Mouse (Mus musculus): ENCODE measurements around the gene Cgnl1.

GRCm38 (mm10) chr9:71660540-71660939, 110.9 kb downstream of the Cgnl1 start:
- no peak for TF ChIP-seq POLR2A (IDR thresholded peaks at IDR 0.05; ENCODE audit: low read depth, low read length)
- TF ChIP-seq CTCF (IDR thresholded peaks at IDR 0.05; ENCODE audit: borderline replicate concordance, insufficient read depth, low read length), result no peak

Measured in embryonic fibroblast, embryonic 13.5 days (primary cell).